Mouse (Mus musculus): ENCODE data around the gene Plekhd1. TPM values are rescaled to one million over a fixed set of nuclear protein-coding genes. Genes with fewer than 3 reads are reported as not detected.

Gene Plekhd1
- total and polyA plus RNA-seq, 3 experiments = 0.04 TPM; not detected in 2

Other genes starting within 250 kb of the Plekhd1 start
- 8.5 and 9.6 TPM in 2 replicates for gene Exd2, start 229.5 kb upstream of the Plekhd1 start, total RNA-seq (2012; rRNA removed)
- gene Exd2, start 229.5 kb upstream of the Plekhd1 start, polyA plus RNA-seq (2012; ENCODE audit: insufficient read depth in 1 of 2, insufficient read length in 2 of 2, low read depth in 1 of 2, low replicate concordance in 2 of 2, missing spikeins in 1 of 2) = 10 to 100 TPM in 1 of 2 experiments, not detected in 1; 12.8 TPM
- gene Galnt16, start 174.3 kb upstream of the Plekhd1 start, total RNA-seq (2012; rRNA removed) = not detected in 2 replicates
- under 1 TPM in 1 of 2 experiments, not detected in 1; 0.08 TPM for gene Galnt16, start 174.3 kb upstream of the Plekhd1 start, polyA plus RNA-seq (2012; ENCODE audit: insufficient read depth in 1 of 2, insufficient read length in 2 of 2, low read depth in 1 of 2, low replicate concordance in 2 of 2, missing spikeins in 1 of 2)
- gene Slc39a9, start 48.7 kb upstream of the Plekhd1 start, total RNA-seq (2012; rRNA removed) = 12.3 and 13.1 TPM in 2 replicates
- gene Slc39a9, start 48.7 kb upstream of the Plekhd1 start, polyA plus RNA-seq (2012; ENCODE audit: insufficient read depth in 1 of 2, insufficient read length in 2 of 2, low read depth in 1 of 2, low replicate concordance in 2 of 2, missing spikeins in 1 of 2) = 10 to 100 TPM in 1 of 2 experiments, not detected in 1; 34.4 TPM
- 343 and 401 TPM in 2 replicates for gene Erh, start 48.2 kb upstream of the Plekhd1 start, total RNA-seq (2012; rRNA removed)
- gene Erh, start 48.2 kb upstream of the Plekhd1 start, polyA plus RNA-seq (2012; ENCODE audit: insufficient read depth in 1 of 2, insufficient read length in 2 of 2, low read depth in 1 of 2, low replicate concordance in 2 of 2, missing spikeins in 1 of 2) = 100 to 1,000 TPM in 1 of 2 experiments, not detected in 1; 299 TPM
- gene Ccdc177, start 68.1 kb downstream of the Plekhd1 start, total RNA-seq (2012; rRNA removed) = not detected in 2 replicates
- not detected for gene Ccdc177, start 68.1 kb downstream of the Plekhd1 start, polyA plus RNA-seq (2012; ENCODE audit: insufficient read depth in 1 of 2, insufficient read length in 2 of 2, low read depth in 1 of 2, low replicate concordance in 2 of 2, missing spikeins in 1 of 2)
- gene Susd6, start 97.9 kb downstream of the Plekhd1 start, total RNA-seq (2012; rRNA removed) = 12.2 and 13.0 TPM in 2 replicates
- gene Susd6, start 97.9 kb downstream of the Plekhd1 start, polyA plus RNA-seq (2012; ENCODE audit: insufficient read depth in 1 of 2, insufficient read length in 2 of 2, low read depth in 1 of 2, low replicate concordance in 2 of 2, missing spikeins in 1 of 2) = 10 to 100 TPM in 1 of 2 experiments, not detected in 1; 22.4 TPM